Comparison of ENCODE assay signal across 13 mouse cellular contexts in the genomic region with DNA sequence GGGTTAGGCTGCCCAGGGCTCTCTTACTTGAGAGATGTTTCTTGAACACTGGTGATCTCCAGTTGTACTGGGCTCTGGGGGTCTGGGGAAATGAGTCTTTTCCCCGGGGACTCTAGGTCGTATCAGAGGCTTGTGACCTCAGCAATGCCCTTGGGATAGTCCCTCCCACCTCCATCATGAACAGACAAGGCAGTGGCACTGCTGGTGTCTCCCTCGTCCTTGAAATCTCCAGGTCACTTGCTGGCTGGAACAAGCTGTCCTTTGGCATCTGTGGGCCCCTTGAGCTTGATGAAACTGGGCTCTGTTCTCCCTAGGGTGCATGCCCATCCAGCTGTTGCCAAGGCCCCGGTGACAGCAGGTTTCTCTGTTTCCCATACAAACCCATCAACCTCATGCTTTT. TPM values are rescaled to one million over a fixed set of nuclear protein-coding genes. Genes with fewer than 3 reads are reported as not detected.
DNase-seq lines count a peak whose midpoint lies in the region; ATAC-seq and TF ChIP-seq lines count a peak whose summit lies in the region.
"Had no signal": no experiment of that assay in that cellular context is flagged by ENCODE, and none has a peak within 500 bp of the region (broad histone marks: within the 10 kb centered on the region; RNA-seq: fewer than 3 reads in every experiment).

No protein-coding gene starts in this region.

- 47% methylated on average over 4 of the region's 4 CpGs for WGBS in cerebellum, adult 2 months
- 61% methylated on average over 4 of the region's 4 CpGs for WGBS in kidney, embryonic 15.5 days
- WGBS in midbrain, embryonic 14.5 days = 72% methylated on average over 4 of the region's 4 CpGs

- no peak for ATAC-seq in kidney, embryonic 15.5 days (replicated peaks; ENCODE audit: low FRiP score)
- ATAC-seq in midbrain, embryonic 14.5 days (ENCODE audit: low FRiP score, low TSS enrichment) = no peak

- TF ChIP-seq CTCF in cerebellum, adult 2 months (IDR thresholded peaks at IDR 0.05; ENCODE audit: borderline replicate concordance, insufficient read depth, low read depth, low read length) = no peak

- H3K4me2 ChIP-seq in kidney, embryonic 15.5 days = no peak overlapping the region
- no peak overlapping the region for H3K4me2 ChIP-seq in midbrain, embryonic 14.5 days (ENCODE audit: low read length)
- H3K4me2 ChIP-seq: embryonic facial prominence, embryonic 12.5 days; intestine, embryonic 15.5 days; liver, embryonic 15.5 days had no signal

- no peak for TF ChIP-seq POLR2A in cerebellum, adult 2 months (IDR thresholded peaks at IDR 0.05; ENCODE audit: borderline replicate concordance, insufficient read depth, low read length)

- peaks cover 53% of the 10 kb centered on the region for H3K36me3 ChIP-seq in kidney, embryonic 15.5 days
- H3K36me3 ChIP-seq in midbrain, embryonic 14.5 days (ENCODE audit: control insufficient read depth, insufficient read depth, low read length) = peaks cover 78% of the 10 kb centered on the region

- no peaks in the 10 kb centered on the region for H3K9me3 ChIP-seq in kidney, embryonic 15.5 days (replicated peaks)
- H3K9me3 ChIP-seq in midbrain, embryonic 14.5 days (ENCODE audit: control insufficient read depth, low read length) = no peaks in the 10 kb centered on the region
- H3K9me3 ChIP-seq: embryonic facial prominence, embryonic 12.5 days; intestine, embryonic 15.5 days; liver, embryonic 15.5 days had no signal

- H3K4me3 ChIP-seq in cerebellum, adult 2 months (replicated peaks; ENCODE audit: insufficient read depth, low read depth, low read length) = no peak overlapping the region
- no peak overlapping the region for H3K4me3 ChIP-seq in kidney, embryonic 15.5 days (replicated peaks)
- H3K4me3 ChIP-seq in midbrain, embryonic 14.5 days (replicated peaks; ENCODE audit: low read depth, low read length) = no peak overlapping the region
- H3K4me3 ChIP-seq: embryonic facial prominence, embryonic 12.5 days; intestine, embryonic 15.5 days; liver, embryonic 15.5 days had no signal

- H3K27ac ChIP-seq in cerebellum, adult 2 months (ENCODE audit: insufficient read depth, low read length) = peak overlapping the region; percentile 56
- 0 out of 2 replicates have a peak overlapping the region, but pooled peaks have one; percentile 15 for H3K27ac ChIP-seq in kidney, embryonic 15.5 days
- H3K27ac ChIP-seq in midbrain, embryonic 14.5 days (replicated peaks; ENCODE audit: low read depth, low read length) = peak overlapping the region; percentile 33; the same call in 1 of the 2 replicates
- H3K27ac ChIP-seq: embryonic facial prominence, embryonic 12.5 days; intestine, embryonic 15.5 days; liver, embryonic 15.5 days had no signal

- H3K27me3 ChIP-seq in cerebellum, adult 2 months (ENCODE audit: control insufficient read depth, insufficient read depth, low read length) = no peaks in the 10 kb centered on the region
- no peaks in the 10 kb centered on the region for H3K27me3 ChIP-seq in kidney, embryonic 15.5 days
- no peaks in the 10 kb centered on the region for H3K27me3 ChIP-seq in midbrain, embryonic 14.5 days (ENCODE audit: control insufficient read depth, insufficient read depth, low read length)
- H3K27me3 ChIP-seq: embryonic facial prominence, embryonic 12.5 days; intestine, embryonic 15.5 days; liver, embryonic 15.5 days had no signal

- peaks cover 41% of the 10 kb centered on the region for H3K4me1 ChIP-seq in cerebellum, adult 2 months (ENCODE audit: control insufficient read depth, insufficient read depth, low read length)
- peaks cover 54% of the 10 kb centered on the region for H3K4me1 ChIP-seq in kidney, embryonic 15.5 days
- no peaks in the 10 kb centered on the region for H3K4me1 ChIP-seq in midbrain, embryonic 14.5 days (ENCODE audit: control insufficient read depth, insufficient read depth, low read length)

- H3K9ac ChIP-seq in kidney, embryonic 15.5 days = no peak overlapping the region
- H3K9ac ChIP-seq in midbrain, embryonic 14.5 days (replicated peaks; ENCODE audit: low read length) = no peak overlapping the region
- H3K9ac ChIP-seq: embryonic facial prominence, embryonic 12.5 days; intestine, embryonic 15.5 days; liver, embryonic 15.5 days had no signal

- DNase-seq in cerebellum, adult 2 months = no peak
- no peak for DNase-seq in cerebellum, postnatal 36 days
- no peak for DNase-seq in kidney, postnatal 14 days
- peak; percentile 54 for DNase-seq in adrenal gland, postnatal 25 days
- DNase-seq in midbrain, embryonic 14.5 days = no peak
- DNase-seq in embryo, embryonic 11 days = no peak
- no peak for DNase-seq in spleen, adult 12 weeks (ENCODE audit: low spot score)

RNA-seq across cellular contexts. Expression of gene Gpd1, which starts 3.1 kb away (rescaled TPM):
- polyA plus RNA-seq in cerebellum, adult 2 months (2012; rRNA removed) = 130 and 143 TPM in 2 replicates
- polyA plus RNA-seq in kidney, embryonic 15.5 days (2015; fragmentation: Nextera tagmentation; extraction: Ambion mirVana) = 23.0 and 28.5 TPM in 2 replicates
- 639 and 861 TPM in 2 replicates for total RNA-seq in adrenal gland, postnatal 25 days (2021)
- polyA plus RNA-seq in midbrain, embryonic 14.5 days (2014; fragmentation: Nextera tagmentation; extraction: Ambion mirVana) = 0.92 and 1.7 TPM in 2 replicates

RNA-seq across cellular contexts. Expression of gene Gm17349, which starts 8.9 kb away (rescaled TPM):
- not detected in 2 replicates for polyA plus RNA-seq in cerebellum, adult 2 months (2012; rRNA removed)
- not detected in 2 replicates for polyA plus RNA-seq in kidney, embryonic 15.5 days (2015; fragmentation: Nextera tagmentation; extraction: Ambion mirVana)
- 30.4 and 43.7 TPM in 2 replicates for total RNA-seq in adrenal gland, postnatal 25 days (2021)
- not detected in 2 replicates for polyA plus RNA-seq in midbrain, embryonic 14.5 days (2014; fragmentation: Nextera tagmentation; extraction: Ambion mirVana)
- total RNA-seq: megakaryocyte, adult 5-6 weeks had no signal
- polyA plus RNA-seq: brain, embryonic 14.5 days; embryonic facial prominence, embryonic 12.5 days; intestine, embryonic 15.5 days; liver, embryonic 15.5 days had no signal

RNA-seq across cellular contexts. Expression of gene Cox14, which starts 11.2 kb away (rescaled TPM):
- 351 and 364 TPM in 2 replicates for polyA plus RNA-seq in cerebellum, adult 2 months (2012; rRNA removed)
- 184 and 185 TPM in 2 replicates for polyA plus RNA-seq in kidney, embryonic 15.5 days (2015; fragmentation: Nextera tagmentation; extraction: Ambion mirVana)
- 217 and 256 TPM in 2 replicates for total RNA-seq in adrenal gland, postnatal 25 days (2021)
- polyA plus RNA-seq in midbrain, embryonic 14.5 days (2014; fragmentation: Nextera tagmentation; extraction: Ambion mirVana) = 168 and 206 TPM in 2 replicates

RNA-seq across cellular contexts. Expression of gene Smarcd1, which starts 12.3 kb away (rescaled TPM):
- polyA plus RNA-seq in cerebellum, adult 2 months (2012; rRNA removed) = 82.3 and 87.1 TPM in 2 replicates
- polyA plus RNA-seq in kidney, embryonic 15.5 days (2015; fragmentation: Nextera tagmentation; extraction: Ambion mirVana) = 55.3 and 57.4 TPM in 2 replicates
- 51.9 and 63.6 TPM in 2 replicates for total RNA-seq in adrenal gland, postnatal 25 days (2021)
- polyA plus RNA-seq in midbrain, embryonic 14.5 days (2014; fragmentation: Nextera tagmentation; extraction: Ambion mirVana) = 127 and 136 TPM in 2 replicates

RNA-seq across cellular contexts. Expression of gene Asic1, which starts 44.0 kb away (rescaled TPM):
- 102 and 104 TPM in 2 replicates for polyA plus RNA-seq in cerebellum, adult 2 months (2012; rRNA removed)
- 1.4 and 1.8 TPM in 2 replicates for polyA plus RNA-seq in kidney, embryonic 15.5 days (2015; fragmentation: Nextera tagmentation; extraction: Ambion mirVana)
- total RNA-seq in adrenal gland, postnatal 25 days (2021) = 0.33 and 0.49 TPM in 2 replicates
- 51.9 and 53.5 TPM in 2 replicates for polyA plus RNA-seq in midbrain, embryonic 14.5 days (2014; fragmentation: Nextera tagmentation; extraction: Ambion mirVana)
